Mouse (Mus musculus) liver, embryonic 18 days (tissue): ENCODE data around the gene Ccl4. TPM values are rescaled to one million over a fixed set of nuclear protein-coding genes. Genes with fewer than 3 reads are reported as not detected.

Experiments used
- polyA plus RNA-seq: library from polyadenylated mRNA; depleted of rRNA; stranded (reverse); fragments of >200 nt; gene quantifications from 2 replicates; pipeline ENCODE4 v1.2.3, GENCODE M21; 2012; rRNA removed

Gene Ccl4
- 0.91 and 1.3 TPM in 2 replicates for polyA plus RNA-seq

DNA sequence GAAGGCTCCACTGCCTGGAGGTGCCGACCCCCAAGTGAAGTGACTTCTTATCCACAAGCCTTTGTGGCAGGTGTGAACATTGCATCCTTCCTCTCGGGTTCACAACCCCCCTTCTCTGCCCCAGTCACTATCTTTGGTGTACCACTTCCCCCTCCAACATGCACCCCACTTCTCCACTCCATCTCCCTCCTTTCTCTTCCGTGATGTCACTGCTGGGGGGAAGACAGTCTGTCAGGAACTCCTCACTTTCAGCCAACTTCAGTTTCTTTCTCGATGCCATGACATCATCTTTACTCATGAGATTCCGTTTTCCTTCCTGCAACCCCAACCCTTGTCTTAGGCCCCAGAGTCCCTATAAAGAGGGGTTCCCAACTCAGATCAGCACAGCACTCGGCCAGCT is at the start of gene Ccl4:
Gene Ccl4, plus strand, starts transcription at position 381 of the 400 bp plus-strand sequence.

DNA sequence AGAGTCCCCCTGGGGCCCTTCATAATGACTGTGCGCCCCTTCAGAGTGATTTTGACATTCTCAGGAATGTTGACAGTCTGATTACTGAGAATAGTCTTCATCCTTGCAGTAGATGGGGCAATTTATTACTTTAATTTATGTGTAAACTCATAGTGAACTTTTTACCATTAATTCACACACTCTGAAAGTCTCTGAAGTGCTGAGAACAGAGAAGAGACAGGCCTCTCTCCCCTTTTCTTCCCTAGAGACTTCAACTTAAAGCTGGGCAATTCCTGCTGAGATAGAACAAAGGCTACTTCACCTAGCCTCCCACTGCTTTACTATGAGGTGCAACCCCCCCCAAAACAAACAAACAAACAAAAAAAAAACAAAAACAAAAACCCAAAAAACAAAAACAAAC is 16.9 kb upstream of the Ccl4 start, which contains the start of gene Rpl9-ps1:
Gene Rpl9-ps1, minus strand, starts transcription at position 101 of the 400 bp plus-strand sequence.

DNA sequence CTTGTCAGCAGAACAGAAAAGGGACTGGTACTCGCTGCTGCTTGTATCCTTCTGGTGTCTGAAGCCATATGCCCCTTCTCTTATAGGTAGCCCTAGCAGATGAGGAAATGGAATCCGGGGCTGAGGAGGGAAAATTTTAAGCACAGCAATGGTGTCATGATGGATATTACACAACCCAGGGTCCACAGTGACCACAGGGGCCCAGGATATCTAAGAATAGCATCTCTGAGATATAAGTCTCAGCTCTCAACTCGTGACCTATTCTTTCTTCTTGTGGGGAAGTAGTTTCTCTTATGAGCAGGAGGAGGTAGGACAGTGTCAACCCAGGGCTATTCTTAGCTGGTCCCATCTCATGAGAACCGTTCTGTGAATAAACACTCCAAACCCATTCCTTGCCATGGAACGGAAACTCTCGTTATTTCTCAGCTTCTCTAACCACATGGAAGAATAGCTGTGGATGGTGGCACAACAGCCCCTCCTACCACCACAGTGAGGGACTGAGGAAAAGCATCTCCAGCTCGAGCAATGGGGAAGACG is 13.0 kb upstream of the Ccl4 start, which contains the start of gene Ccl3:
Gene Ccl3, minus strand, starts transcription at position 51 of the 537 bp plus-strand sequence.

DNA sequence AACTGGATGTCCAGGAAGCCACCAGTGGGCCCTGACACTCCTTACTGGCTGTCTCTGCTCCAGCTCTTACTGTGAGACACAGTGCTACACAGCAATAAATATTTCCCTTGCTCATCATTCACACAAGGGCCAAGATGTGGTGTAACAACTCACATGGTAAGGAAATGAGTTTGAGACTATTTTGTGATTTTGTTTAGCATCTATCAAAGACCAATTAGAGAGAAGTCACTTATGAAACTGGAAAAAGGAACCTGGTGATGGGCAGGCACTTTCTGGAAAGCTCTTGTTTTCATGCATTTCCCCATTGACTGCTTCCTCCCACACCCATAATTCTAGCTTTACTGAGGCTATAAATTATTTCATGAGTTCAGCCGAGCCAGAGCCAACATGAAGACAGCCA is 41.3 kb downstream of the Ccl4 start, which contains the start of gene Wfdc17:
Gene Wfdc17, plus strand, starts transcription at position 287 of the 400 bp plus-strand sequence.

DNA sequence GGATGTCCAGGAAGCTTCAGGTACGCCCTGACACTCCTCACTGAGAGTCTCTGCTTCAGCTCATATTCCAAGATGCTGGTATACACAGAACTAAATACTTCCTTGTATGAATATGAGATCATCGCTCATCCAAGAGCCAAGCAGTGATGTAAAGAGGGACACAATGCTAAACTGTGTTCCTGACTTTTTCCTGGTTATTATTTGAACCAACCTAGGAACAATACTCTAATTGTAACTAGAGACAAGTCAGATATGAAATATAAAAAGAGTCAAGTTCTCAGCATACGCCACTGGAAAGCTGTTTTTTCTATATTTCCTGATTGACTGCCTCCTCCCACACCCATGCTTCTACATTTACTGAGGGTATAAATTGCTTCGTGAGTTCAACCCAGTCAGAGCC is 46.3 kb downstream of the Ccl4 start, which contains the start of gene Wfdc18:
Gene Wfdc18, plus strand, starts transcription at position 301 of the 400 bp plus-strand sequence.

Other genes with a start within 250 kb of the Ccl4 start
- gene Gas2l2, start 233.1 kb upstream of the Ccl4 start, polyA plus RNA-seq: 0.01 TPM in 1 of 2 replicates, not detected in the other
- gene 1700020L24Rik, start 224.9 kb upstream of the Ccl4 start, polyA plus RNA-seq: 5.3 and 7.1 TPM in 2 replicates
- 0.37 and 0.45 TPM in 2 replicates for gene Mmp28, start 199.5 kb upstream of the Ccl4 start, polyA plus RNA-seq
- 24.8 and 30.1 TPM in 2 replicates for gene Taf15, start 189.5 kb upstream of the Ccl4 start, polyA plus RNA-seq
- gene Heatr9, start 140.4 kb upstream of the Ccl4 start, polyA plus RNA-seq: 0.01 TPM in 1 of 2 replicates, not detected in the other
- 3.7 and 6.4 TPM in 2 replicates for gene Ccl5, start 132.1 kb upstream of the Ccl4 start, polyA plus RNA-seq
- 36.2 and 38.4 TPM in 2 replicates for gene Ccl9, start 83.9 kb upstream of the Ccl4 start, polyA plus RNA-seq
- gene Ccl6, start 69.5 kb upstream of the Ccl4 start, polyA plus RNA-seq: 7.1 and 7.7 TPM in 2 replicates
- gene Rpl9-ps1, start 17.0 kb upstream of the Ccl4 start, polyA plus RNA-seq: not detected in 2 replicates
- gene Ccl3, start 13.2 kb upstream of the Ccl4 start, polyA plus RNA-seq: 0.90 and 1.7 TPM in 2 replicates
- 12.9 and 14.2 TPM in 2 replicates for gene Wfdc17, start 41.4 kb downstream of the Ccl4 start, polyA plus RNA-seq
- not detected in 2 replicates for gene Wfdc18, start 46.4 kb downstream of the Ccl4 start, polyA plus RNA-seq
- 81.8 and 118 TPM in 2 replicates for gene Wfdc21, start 84.4 kb downstream of the Ccl4 start, polyA plus RNA-seq
- 5.3 and 6.2 TPM in 2 replicates for gene Heatr6, start 91.1 kb downstream of the Ccl4 start, polyA plus RNA-seq
- gene Hnf1b, start 187.5 kb downstream of the Ccl4 start, polyA plus RNA-seq: 6.7 and 8.4 TPM in 2 replicates